Mouse (Mus musculus) adrenal gland, postnatal 36 days (tissue): Measurements from ENCODE around the gene Nup133. TPM values are rescaled to one million over a fixed set of nuclear protein-coding genes. Genes with fewer than 3 reads are reported as not detected.

Source experiments
- DNase-seq, 2 experiments: peaks; one replicate each; pipeline ENCODE4 v3.0.0; 2021; ENCODE audit warnings: mixed read lengths in 1 of 2
- total RNA-seq, 2 experiments: library from RNA; stranded (reverse); gene quantifications; 2 replicates each; pipeline ENCODE4 v1.2.3; 2021

The Nup133 gene
- total RNA-seq, 2 experiments from 2014 or later: 20.5 to 21.0 TPM

DNA sequence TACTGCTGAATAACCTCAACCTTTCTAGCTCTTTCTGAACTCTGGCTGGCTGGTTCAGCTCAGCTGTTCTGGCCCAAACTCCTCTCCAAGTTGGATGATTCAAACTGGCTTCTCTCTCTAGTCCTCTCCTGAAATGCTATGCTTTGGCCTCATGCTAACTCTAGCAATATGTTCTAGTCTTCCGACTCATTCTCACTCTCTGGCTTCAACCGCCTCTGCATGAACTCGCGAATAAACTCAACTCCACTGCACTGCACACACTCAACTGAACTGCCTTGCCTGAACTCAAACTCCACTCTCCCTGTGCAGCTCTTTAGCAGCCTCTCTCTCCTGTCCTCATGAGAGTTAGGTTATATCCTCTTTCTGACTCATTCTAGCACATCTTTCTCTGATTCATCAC is 61.9 kb downstream of the Nup133 start:
- DNase-seq: no peak

GRCm38 (mm10) chr8:123884721-123885565 is 64.1 kb downstream of the Nup133 start:
- peak in 1 of 2 experiments; percentile 33 for DNase-seq

GRCm38 (mm10) chr8:123883094-123883493 is 66.0 kb downstream of the Nup133 start:
- no peak for DNase-seq

DNA sequence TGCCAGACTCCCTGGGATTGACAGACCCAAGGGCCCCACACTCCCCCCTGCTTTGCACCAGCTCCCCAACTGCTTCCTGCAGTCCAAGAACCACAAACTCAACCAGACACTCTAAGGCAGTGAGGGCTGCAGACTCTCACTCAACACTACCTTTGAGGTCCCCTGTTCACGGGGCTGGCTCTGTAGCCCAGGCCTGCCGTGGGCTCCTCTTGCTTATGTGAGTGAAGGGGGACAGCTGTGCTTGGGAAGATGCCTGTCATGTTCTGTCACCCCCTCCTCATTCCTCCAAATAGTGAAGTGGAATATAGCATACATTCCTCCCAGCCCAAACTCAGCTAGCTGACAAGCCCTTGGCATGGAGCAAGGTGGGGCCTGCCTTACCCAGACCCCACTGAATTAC is 66.7 kb downstream of the Nup133 start:
- no peak for DNase-seq

GRCm38 (mm10) chr8:123880821-123881350 is 68.2 kb downstream of the Nup133 start:
- no peak for DNase-seq

DNA sequence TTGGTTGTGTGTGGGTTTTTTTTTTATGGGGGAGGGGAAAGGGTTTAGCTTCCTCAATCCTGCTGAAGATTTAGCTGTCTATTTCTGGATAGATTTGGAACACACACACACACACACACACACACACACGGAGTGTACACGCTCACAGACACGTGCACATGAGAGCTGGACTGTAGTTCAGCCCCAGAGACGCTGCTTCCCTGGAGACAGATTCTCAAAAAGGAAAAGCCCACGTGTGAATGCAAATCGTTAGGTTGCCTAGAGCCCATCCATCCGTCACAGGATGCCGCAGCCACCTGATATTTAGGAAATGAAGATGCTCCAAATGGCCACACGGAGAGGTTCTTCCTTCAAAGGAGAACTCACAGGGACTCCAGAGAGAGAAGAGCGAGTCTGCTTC is 68.8 kb downstream of the Nup133 start:
- no peak for DNase-seq

DNA sequence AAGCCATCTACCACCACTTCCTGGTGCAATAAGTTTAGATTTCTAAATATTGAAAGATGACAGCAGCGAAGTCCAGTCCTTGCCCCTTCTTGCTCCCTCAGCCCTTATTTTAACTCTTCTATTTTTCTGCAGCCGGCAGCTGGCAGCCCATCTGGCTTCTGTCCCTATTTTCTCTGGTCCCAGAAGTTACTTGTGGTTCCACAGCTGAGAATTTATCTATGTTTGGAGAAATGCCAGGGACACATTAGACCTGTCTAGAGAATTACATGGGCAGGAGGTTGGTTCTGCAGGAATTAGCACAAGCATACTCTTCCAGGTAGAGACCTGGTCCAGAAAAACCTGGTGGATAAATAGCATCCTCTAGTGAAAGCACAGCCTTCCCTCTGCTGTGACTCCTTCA is 71.2 kb downstream of the Nup133 start:
- no peak for DNase-seq

GRCm38 (mm10) chr8:123874324-123874723 is 74.7 kb downstream of the Nup133 start:
- no peak for DNase-seq

GRCm38 (mm10) chr8:123873364-123873763 is 75.7 kb downstream of the Nup133 start:
- DNase-seq: no peak

DNA sequence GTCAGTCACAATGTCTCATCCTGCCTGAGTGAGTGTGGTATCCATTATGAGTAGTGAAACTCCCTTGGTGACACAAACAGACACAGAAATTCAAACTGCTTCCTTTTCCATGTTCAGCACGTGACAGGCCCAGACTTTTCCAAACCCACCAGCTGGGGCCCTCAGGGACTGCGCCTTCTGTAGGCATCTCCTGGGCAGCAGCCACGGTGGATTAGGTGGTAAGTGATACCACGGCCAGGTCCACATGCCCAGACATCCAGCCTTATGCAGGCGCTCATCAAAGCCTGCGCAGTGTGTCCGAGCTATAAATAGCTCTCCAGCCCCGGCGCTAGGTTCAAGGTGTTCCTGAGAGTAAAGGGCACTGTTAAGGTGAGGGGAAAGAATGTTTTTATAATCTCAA is 77.0 kb downstream of the Nup133 start:
- DNase-seq: no peak

DNA sequence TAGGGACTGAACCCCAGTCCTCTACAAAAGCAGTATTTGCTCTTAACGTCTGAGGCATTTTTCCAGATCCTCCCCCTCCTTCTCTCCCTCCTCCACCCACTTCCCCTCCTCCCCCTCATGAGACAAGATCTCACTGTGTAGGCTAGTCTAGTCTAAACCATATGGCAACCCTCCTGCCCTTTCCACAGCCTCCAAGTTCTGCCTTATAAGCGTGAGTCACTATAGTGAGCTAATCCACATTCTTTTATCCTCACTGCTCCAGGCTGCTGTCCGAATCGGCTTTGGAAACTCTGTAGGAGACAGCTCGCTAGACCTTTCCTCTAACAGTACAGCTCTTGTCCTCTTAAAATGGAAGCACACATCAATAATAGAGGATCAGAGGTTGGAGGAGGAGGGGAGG is 82.1 kb downstream of the Nup133 start:
- peak in 1 of 2 experiments; percentile 15 for DNase-seq

DNA sequence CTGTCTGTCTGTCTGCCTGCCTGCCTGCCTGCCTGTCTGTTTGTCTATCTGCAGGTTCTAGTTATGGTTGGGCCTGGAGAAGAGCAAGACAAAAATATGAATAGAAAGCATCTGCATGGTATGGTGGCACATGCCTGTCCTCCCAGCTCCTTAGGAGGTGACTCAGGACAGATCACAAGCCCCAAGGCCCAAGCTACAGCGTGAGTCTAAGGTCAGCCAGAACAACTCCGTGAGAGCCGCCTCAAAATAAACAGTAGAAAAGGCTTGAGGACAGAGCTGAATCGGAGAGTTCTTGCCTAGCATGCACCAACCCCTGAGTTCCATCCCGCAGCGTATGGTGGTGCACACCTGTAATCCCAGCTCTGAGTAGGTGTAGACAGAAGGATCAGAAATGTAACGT is 83.3 kb downstream of the Nup133 start:
- DNase-seq: peak; percentile 32 to 46

GRCm38 (mm10) chr8:123860386-123860785 is 88.7 kb downstream of the Nup133 start:
- no peak for DNase-seq

- DNase-seq: peak; percentile 57 to 67
Observed at GRCm38 (mm10) chr8:123859648-123860259, 89.3 kb downstream of the Nup133 start, which contains the start of gene Ccsap. Gene Ccsap (minus strand): TSS chr8:123860209.

- peak; percentile 96 to 97 for DNase-seq
Observed at GRCm38 (mm10) chr8:123858941-123859647, 90.0 kb downstream of the Nup133 start.

DNA sequence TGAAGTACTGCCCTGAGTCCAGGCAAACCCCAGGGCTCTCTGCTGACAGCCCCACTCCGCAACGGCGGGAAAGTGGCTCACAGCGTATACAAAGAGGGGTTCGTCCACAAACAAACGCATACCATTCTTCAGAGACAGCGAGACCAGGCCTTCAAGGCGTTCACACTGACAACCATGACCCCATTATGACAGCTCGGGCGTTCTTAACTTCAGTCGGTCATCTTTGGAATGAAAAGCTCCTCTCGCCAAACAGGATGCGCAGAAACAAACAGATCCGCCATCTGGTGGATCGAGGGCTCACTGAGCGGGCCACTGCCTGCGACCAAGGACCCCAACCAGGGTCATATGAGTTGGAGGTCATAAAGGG is 90.5 kb downstream of the Nup133 start:
- no peak for DNase-seq

- no peak for DNase-seq
Observed at GRCm38 (mm10) chr8:123857361-123857760, 91.7 kb downstream of the Nup133 start.

DNA sequence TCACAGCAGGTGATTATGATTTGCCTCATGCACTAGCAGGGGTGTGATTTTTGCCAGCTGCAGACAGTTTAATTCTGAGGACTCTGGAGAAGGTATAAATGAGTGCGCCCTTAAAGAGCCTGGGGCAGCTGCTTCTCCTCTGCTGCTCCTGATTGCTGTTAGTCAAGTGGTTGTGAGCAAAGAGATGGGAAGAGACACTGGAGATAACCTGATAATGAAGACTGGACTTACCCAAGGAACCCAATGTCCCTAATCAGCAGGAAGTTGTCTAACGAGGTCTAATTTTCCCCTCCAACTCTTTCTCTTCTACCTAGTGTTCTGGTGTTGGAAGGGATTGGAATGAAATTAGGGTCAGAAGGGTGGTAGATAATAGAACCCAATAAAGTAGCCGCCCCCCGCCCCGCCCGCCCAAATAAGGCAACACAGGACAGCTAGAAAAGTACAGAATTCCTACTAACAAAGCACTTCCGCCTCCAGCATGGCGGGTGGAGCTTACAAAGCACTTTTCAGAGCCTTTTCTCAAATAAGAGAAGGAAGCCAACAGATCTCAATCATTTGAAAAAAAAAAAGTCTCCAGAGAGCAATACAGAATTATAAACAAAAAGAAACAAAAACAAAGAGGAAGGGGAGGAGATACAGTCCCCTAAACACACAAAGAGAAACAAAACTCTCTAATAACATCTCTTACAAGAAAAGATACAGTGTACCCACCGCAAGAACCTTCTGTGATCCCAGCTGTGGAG is 94.2 kb downstream of the Nup133 start:
- DNase-seq: no peak

DNA sequence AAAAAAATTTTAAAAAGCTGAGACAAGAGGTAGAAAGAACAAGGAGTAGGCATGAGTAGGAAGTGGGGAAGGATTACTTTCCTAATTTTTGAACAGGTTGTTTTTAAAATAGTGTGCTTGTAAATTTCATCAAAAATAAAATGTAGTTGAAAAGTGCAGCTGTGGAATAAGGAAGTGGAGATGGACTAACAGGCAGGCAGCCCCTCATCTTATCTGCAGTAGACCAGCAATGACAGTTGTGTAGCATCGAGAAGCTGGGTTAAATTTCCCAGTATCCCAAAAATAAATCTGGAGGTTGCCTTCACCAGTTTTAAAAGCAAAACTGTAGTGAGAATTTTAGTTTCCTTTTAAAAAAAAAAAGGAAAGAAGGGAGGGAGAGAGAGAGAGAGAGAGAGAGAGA is 94.8 kb downstream of the Nup133 start:
- DNase-seq: no peak

GRCm38 (mm10) chr8:123851590-123851989 is 97.5 kb downstream of the Nup133 start:
- DNase-seq: no peak

DNA sequence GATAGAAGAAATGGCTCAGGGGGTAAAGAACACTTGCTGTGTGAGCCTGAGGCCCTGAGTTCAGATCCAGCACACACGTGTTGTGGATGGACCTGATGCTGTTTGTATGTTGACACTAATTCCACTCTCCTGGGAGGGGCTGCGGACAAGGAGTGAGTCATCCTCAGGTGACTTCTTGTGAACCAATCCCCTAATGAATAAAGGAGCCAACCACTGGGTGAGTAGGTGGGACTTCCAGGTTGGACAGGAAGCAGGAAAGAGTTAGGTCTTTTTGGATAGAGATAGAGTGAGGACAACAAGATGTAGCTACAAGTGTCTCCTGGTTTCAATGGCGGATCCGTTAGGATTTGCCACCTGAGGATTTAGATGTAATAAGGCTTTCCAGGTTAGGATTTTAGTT is 99.7 kb downstream of the Nup133 start:
- DNase-seq: no peak

DNA sequence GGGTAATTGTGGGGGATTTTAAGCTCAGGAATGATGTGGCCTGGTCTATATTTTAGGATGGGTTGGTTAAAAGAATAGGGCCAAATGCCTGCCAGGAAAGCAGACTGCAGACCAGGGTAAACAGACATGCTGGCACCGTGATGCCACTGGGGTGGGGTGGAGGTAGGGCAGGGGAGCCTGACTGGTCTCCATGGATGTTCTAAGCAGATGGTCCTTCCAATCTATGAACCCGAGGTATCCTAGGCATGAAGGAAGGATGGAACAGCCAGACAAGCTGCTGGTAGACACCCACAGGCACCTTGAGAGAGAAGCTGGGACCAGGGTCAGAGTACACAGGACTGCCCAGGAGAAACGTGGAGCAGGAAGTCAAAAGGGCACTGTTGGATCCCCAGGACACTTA is 101.5 kb downstream of the Nup133 start:
- DNase-seq: no peak
